Mouse (Mus musculus) bone marrow macrophage, adult 2 months (primary cell): ENCODE results near the gene Fryl.

ENCODE experiments used
- CTCF ChIP-seq: IDR thresholded peaks from 2 replicates; pipeline ENCODE4 v1.5.1; 2012; ENCODE audit warnings: low read depth, mild to moderate bottlenecking, low read length, moderate library complexity
- POLR2A ChIP-seq: IDR thresholded peaks from 2 replicates; pipeline ENCODE4 v1.6.1; 2012; ENCODE audit warnings: mild to moderate bottlenecking, low read depth, low read length, borderline replicate concordance

GRCm38 (mm10) chr5:73254660-73255059 lies 1.8 kb downstream of the Fryl start:
- TF ChIP-seq CTCF (no peak), POLR2A (no peak)
